Mouse (Mus musculus) erythroblast, embryonic 14.5 days (primary cell): ENCODE results near the gene Edn1.

Experiments used
- GATA1 ChIP-seq: IDR thresholded peaks from 2 replicates; pipeline ENCODE4 v1.6.1; 2012; ENCODE audit warnings: low read length, inconsistent platforms, mixed read lengths
- TAL1 ChIP-seq: IDR thresholded peaks from 3 replicates; pipeline ENCODE4 v1.6.1; 2012; ENCODE audit warnings: low read length, inconsistent platforms, mixed read lengths

DNA sequence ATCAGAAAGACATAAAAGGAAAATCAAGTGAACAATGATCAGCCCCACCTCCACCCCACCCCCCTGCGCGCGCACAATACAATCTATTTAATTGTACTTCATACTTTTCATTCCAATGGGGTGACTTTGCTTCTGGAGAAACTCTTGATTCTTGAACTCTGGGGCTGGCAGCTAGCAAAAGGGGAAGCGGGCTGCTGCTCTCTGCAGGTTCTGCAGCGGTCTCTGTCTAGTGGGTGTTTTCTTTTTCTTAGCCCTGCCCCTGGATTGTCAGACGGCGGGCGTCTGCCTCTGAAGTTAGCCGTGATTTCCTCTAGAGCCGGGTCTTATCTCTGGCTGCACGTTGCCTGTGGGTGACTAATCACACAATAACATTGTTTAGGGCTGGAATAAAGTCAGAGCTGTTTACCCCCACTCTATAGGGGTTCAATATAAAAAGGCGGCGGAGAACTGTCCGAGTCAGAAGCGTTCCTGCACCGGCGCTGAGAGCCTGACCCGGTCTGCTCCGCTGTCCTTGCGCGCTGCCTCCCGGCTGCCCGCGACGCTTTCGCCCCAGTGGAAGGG lies at the start of gene Edn1:
- TF ChIP-seq GATA1 (no peak), TAL1 (no peak)
